Mouse (Mus musculus) natural killer cell, adult 2 months (primary cell): ENCODE data around the gene Dnaja2.
A peak's percentile ranks its signal among the peaks of the same experiment; 100 is the strongest.

Experiments
- DNase-seq, 2 experiments: peaks; one replicate each; pipeline ENCODE4 v3.0.0; 2022; ENCODE audit warnings: low spot score in 2 of 2

Dnaja2 gene

GRCm38 (mm10) chr8:85502381-85502780 lies 52.8 kb downstream of the Dnaja2 start:
- DNase-seq: no peak

GRCm38 (mm10) chr8:85500955-85501685 lies 54.0 kb downstream of the Dnaja2 start:
- DNase-seq: no peak

- DNase-seq: no peak
These were observed 54.7 kb downstream of the Dnaja2 start for GRCm38 (mm10) chr8:85500460-85500859.

GRCm38 (mm10) chr8:85498577-85498976 lies 56.6 kb downstream of the Dnaja2 start:
- no peak for DNase-seq

GRCm38 (mm10) chr8:85496778-85497177 lies 58.4 kb downstream of the Dnaja2 start:
- no peak for DNase-seq

- no peak for DNase-seq
These were observed 59.0 kb downstream of the Dnaja2 start for GRCm38 (mm10) chr8:85496125-85496524.

GRCm38 (mm10) chr8:85492940-85493931 lies 61.9 kb downstream of the Dnaja2 start:
- DNase-seq: no peak

GRCm38 (mm10) chr8:85492125-85492875 lies 62.8 kb downstream of the Dnaja2 start, which contains the start of gene Gpt2:
TSS of gene Gpt2 (plus strand) at chr8:85492576.
- DNase-seq: peak; percentile 68 to 71

GRCm38 (mm10) chr8:85489546-85489945 lies 65.6 kb downstream of the Dnaja2 start:
- DNase-seq: no peak

GRCm38 (mm10) chr8:85488631-85489030 lies 66.5 kb downstream of the Dnaja2 start:
- no peak for DNase-seq

- DNase-seq: no peak
These were observed 67.1 kb downstream of the Dnaja2 start for GRCm38 (mm10) chr8:85487906-85488620.
